Mouse (Mus musculus) forebrain, postnatal 0 days (tissue): ENCODE measurements at regions not wholly inside any gene's neighbourhood (a gene's known extent, or its start where the extent isn't known, plus 50 kb on each side); places are given as distances from the start of the nearest gene placed in this dataset.

ENCODE experiments used
- ATAC-seq: fragments of 200-750 bp; cut with Nextera tagmentation; 2 replicates; pipeline ENCODE4 v1.8.0; 2017; ENCODE audit warnings: mild to moderate bottlenecking, moderate library complexity
- DNase-seq: peaks from one replicate; pipeline ENCODE4 v3.0.0-alpha.2; 2015
- H3K27ac ChIP-seq: fragments of 300-500 bp; sonication (generic); 2 replicates; pipeline ENCODE4 v1.5.1; 2014; ENCODE audit warnings: low read depth, mild to moderate bottlenecking, antibody characterized with exemption, low read length, moderate library complexity, mixed read lengths
- H3K27me3 ChIP-seq: fragments of 300-500 bp; sonication (generic); 2 replicates; pipeline ENCODE4 v1.6.1; 2014; ENCODE audit warnings: mild to moderate bottlenecking, low read length, mixed read lengths; ENCODE audit not compliant: insufficient read depth
- H3K36me3 ChIP-seq: fragments of 300-500 bp; sonication (generic); 2 replicates; pipeline ENCODE4 v1.6.1; 2014; ENCODE audit warnings: mild to moderate bottlenecking, moderate library complexity; ENCODE audit not compliant: insufficient read depth
- H3K4me1 ChIP-seq: fragments of 300-500 bp; sonication (generic); 2 replicates; pipeline ENCODE4 v1.6.1; 2014; ENCODE audit warnings: antibody characterized with exemption; ENCODE audit not compliant: insufficient read depth
- H3K4me2 ChIP-seq: fragments of 300-500 bp; sonication (generic); 2 replicates; pipeline ENCODE4 v1.6.1; 2014; ENCODE audit warnings: low read depth, mild to moderate bottlenecking, moderate library complexity
- H3K4me3 ChIP-seq: fragments of 300-500 bp; sonication (generic); 2 replicates; pipeline ENCODE4 v1.5.1; 2014; ENCODE audit warnings: low read depth, low read length, mixed read lengths
- H3K9ac ChIP-seq: fragments of 300-500 bp; sonication (generic); 2 replicates; pipeline ENCODE4 v1.6.1; 2014; ENCODE audit warnings: mild to moderate bottlenecking
- H3K9me3 ChIP-seq: fragments of 300-500 bp; sonication (generic); 2 replicates; pipeline ENCODE4 v1.6.1; 2016; ENCODE audit warnings: low read length
- CTCF ChIP-seq: sonication (generic); IDR thresholded peaks from 2 replicates; pipeline ENCODE4 v1.5.1; 2016; ENCODE audit warnings: antibody characterized with exemption, control low read depth, low read depth
- WGBS: fragments of 180-500 bp; shearing (Covaris S2); extraction: QIAGEN DNeasy Blood & Tissue Kit; methylation state at CpG from one replicate; pipeline ENCODE4 v1.1.7; 2014; 5-methylcytosine and 5-hydroxymethylcytosine counted together

GRCm38 (mm10) chr2:12469440-12470339 lies 50.4 kb upstream of the Mindy3 start:
- no peak for DNase-seq
- Histone ChIP-seq H3K4me2 (no peak overlapping the region), H3K9me3 (no peaks in the 10 kb centered on the region), H3K9ac (no peak overlapping the region), H3K27me3 (no peaks in the 10 kb centered on the region), H3K4me1 (no peaks in the 10 kb centered on the region), H3K4me3 (no peak overlapping the region), H3K27ac (no peak overlapping the region), H3K36me3 (no peaks in the 10 kb centered on the region)
- no peak for ATAC-seq
- 84% methylated on average over 7 of the region's 7 CpGs for WGBS
- TF ChIP-seq CTCF = no peak
